Mouse (Mus musculus) myocyte (in vitro differentiated cells): ENCODE measurements around the gene Farsb. TPM values are rescaled to one million over a fixed set of nuclear protein-coding genes. Genes with fewer than 3 reads are reported as not detected.
A peak's percentile ranks its signal among the peaks of the same experiment; 100 is the strongest.

Experiments used
- H3K27me3 ChIP-seq: one replicate; pipeline ENCODE4 v1.6.1; 2011; ENCODE audit not compliant: control insufficient read depth, insufficient read depth, insufficient read length
- H3K36me3 ChIP-seq: one replicate; pipeline ENCODE4 v1.6.1; 2011; ENCODE audit not compliant: control insufficient read depth, insufficient read depth
- H3K4me2 ChIP-seq: one replicate; pipeline ENCODE4 v1.6.1; 2011; ENCODE audit warnings: low read depth, control low read depth
- H3K4me3 ChIP-seq: one replicate; pipeline ENCODE4 v1.5.1; 2011; ENCODE audit warnings: mild to moderate bottlenecking, control low read depth, moderate library complexity
- H3K79me2 ChIP-seq: one replicate; pipeline ENCODE4 v1.6.1; 2011; ENCODE audit not compliant: control insufficient read depth, insufficient read depth
- H3ac ChIP-seq: one replicate; pipeline ENCODE4 v1.6.1; 2011; ENCODE audit not compliant: control insufficient read depth, insufficient read length
- CEBPB ChIP-seq: IDR thresholded peaks from 2 replicates; pipeline ENCODE4 v1.6.1; 2011; ENCODE audit warnings: mild to moderate bottlenecking, moderate library complexity; ENCODE audit not compliant: poor library complexity, insufficient read depth, severe bottlenecking
- E2F4 ChIP-seq: IDR thresholded peaks from one replicate; pipeline ENCODE4 v1.6.1; 2011; ENCODE audit warnings: mild to moderate bottlenecking, control low read depth, moderate library complexity; ENCODE audit not compliant: insufficient read depth
- MAX ChIP-seq: IDR thresholded peaks from one replicate; pipeline ENCODE4 v1.6.1; 2011; ENCODE audit warnings: low read depth, mild to moderate bottlenecking, control low read depth
- MYOD1 ChIP-seq, 3 experiments: IDR thresholded peaks; one replicate each; pipeline ENCODE4 v1.6.1; 2011; ENCODE audit warnings: control low read depth in 2 of 3, low read depth in 2 of 3, mild to moderate bottlenecking in 2 of 3, moderate library complexity in 1 of 3; ENCODE audit not compliant: insufficient read length in 2 of 3, control insufficient read depth in 1 of 3
- MYOG ChIP-seq, 3 experiments: IDR thresholded peaks; one replicate each; pipeline ENCODE4 v1.6.1; 2011; ENCODE audit warnings: control low read depth in 2 of 3, low read depth in 2 of 3, mild to moderate bottlenecking in 2 of 3; ENCODE audit not compliant: insufficient read length in 2 of 3, control insufficient read depth in 1 of 3, insufficient read depth in 1 of 3
- POLR2A ChIP-seq: IDR thresholded peaks from one replicate; pipeline ENCODE4 v1.6.1; 2011; ENCODE audit warnings: low read depth, mild to moderate bottlenecking, control low read depth, moderate library complexity; ENCODE audit not compliant: insufficient read length
- POLR2AphosphoS2 ChIP-seq: IDR thresholded peaks from one replicate; pipeline ENCODE4 v1.6.1; 2011; ENCODE audit warnings: low read depth, control low read depth; ENCODE audit not compliant: insufficient read length
- REST ChIP-seq: IDR thresholded peaks from one replicate; pipeline ENCODE4 v1.6.1; 2011; ENCODE audit warnings: mild to moderate bottlenecking, control low read depth, moderate library complexity; ENCODE audit not compliant: insufficient read depth, insufficient read length
- SRF ChIP-seq: IDR thresholded peaks from one replicate; pipeline ENCODE4 v1.6.1; 2011; ENCODE audit warnings: low read depth; ENCODE audit not compliant: control insufficient read depth, insufficient read length
- TCF12 ChIP-seq: IDR thresholded peaks from one replicate; pipeline ENCODE4 v1.6.1; 2011; ENCODE audit warnings: mild to moderate bottlenecking, control low read depth; ENCODE audit not compliant: poor library complexity, insufficient read depth, severe bottlenecking
- TCF3 ChIP-seq: IDR thresholded peaks from one replicate; pipeline ENCODE4 v1.6.1; 2011; ENCODE audit warnings: low read depth, control low read depth; ENCODE audit not compliant: insufficient read length
- USF1 ChIP-seq: IDR thresholded peaks from one replicate; pipeline ENCODE4 v1.6.1; 2011; ENCODE audit warnings: low read depth, mild to moderate bottlenecking, control low read depth, moderate library complexity
- polyA plus RNA-seq: library from polyadenylated mRNA; unstranded; fragments of >200 nt; fragmentation: generic; extraction: Trizol; gene quantifications from one replicate; pipeline ENCODE4 v1.2.1, GENCODE M21; 2012; ENCODE audit warnings: missing spikeins

Farsb gene
- polyA plus RNA-seq, 1 experiment: 77.5 TPM

DNA sequence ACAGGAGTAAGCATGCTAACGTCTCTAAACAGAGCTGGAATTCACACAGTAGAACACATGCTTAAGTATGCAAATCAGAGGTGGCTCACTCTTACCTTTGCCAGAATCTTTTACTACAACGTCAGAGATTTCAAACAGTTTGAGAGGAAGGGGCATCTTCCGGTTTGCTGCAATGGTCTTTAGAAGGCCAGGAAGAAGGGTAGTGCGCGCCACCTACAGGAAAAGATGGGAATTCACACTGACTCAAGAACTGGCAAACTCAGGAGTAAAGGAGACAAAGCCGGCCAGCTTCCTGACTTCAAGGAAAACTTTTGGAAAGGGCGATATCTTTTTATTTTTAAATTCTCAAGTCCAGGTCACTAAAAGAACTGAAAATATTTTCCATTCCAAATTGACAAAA is 34.0 kb downstream of the Farsb start:
- Histone ChIP-seq H3K4me3 (no peak overlapping the region), H3K36me3 (peaks cover 68% of the 10 kb centered on the region), H3K79me2 (no peaks in the 10 kb centered on the region), H3K4me2 (no peak overlapping the region), H3K27me3 (no peaks in the 10 kb centered on the region), H3ac (no peak overlapping the region)
- TF ChIP-seq MYOD1 (IDR thresholded peaks at IDR 0.05; ENCODE audit: control insufficient read depth in 1 of 3, insufficient read length in 2 of 3, low read depth in 2 of 3) (no peak), CEBPB (no peak)

- peaks cover 76% of the 10 kb centered on the region for H3K36me3 ChIP-seq
These were observed 34.8 kb downstream of the Farsb start for GRCm38 (mm10) chr1:78453886-78454285.

DNA sequence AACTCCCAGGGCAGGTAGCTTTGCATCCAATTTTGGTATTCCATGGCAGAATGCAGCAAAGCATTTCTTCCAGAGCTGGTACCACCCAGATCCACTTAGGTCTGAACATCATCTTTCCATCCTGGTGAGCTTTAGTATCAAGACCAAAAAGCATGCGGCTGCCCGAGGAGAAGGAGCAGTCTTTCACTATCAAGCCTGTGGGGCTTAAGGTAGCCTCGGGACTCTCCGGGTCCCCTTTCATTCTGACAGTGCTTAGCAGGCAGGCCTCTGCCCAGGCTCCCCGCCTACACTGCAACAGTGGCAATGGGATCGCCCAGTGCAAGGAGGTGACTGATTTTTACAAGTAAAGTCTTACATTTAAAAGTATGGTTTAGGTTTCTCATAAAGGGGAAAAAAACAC is 36.2 kb downstream of the Farsb start:
- TF ChIP-seq MYOG (IDR thresholded peaks at IDR 0.05; ENCODE audit: control insufficient read depth in 1 of 3, insufficient read depth in 1 of 3, insufficient read length in 2 of 3, low read depth in 2 of 3) (no peak), REST (no peak), POLR2AphosphoS2 (no peak), USF1 (no peak), CEBPB (no peak), MYOD1 (IDR thresholded peaks at IDR 0.05; ENCODE audit: control insufficient read depth in 1 of 3, insufficient read length in 2 of 3, low read depth in 2 of 3) (no peak), TCF12 (no peak), E2F4 (no peak), SRF (no peak), MAX (no peak), POLR2A (no peak), TCF3 (no peak)
- no peak overlapping the region for H3ac ChIP-seq
- no peaks in the 10 kb centered on the region for H3K79me2 ChIP-seq
- H3K4me3 ChIP-seq: no peak overlapping the region
- no peak overlapping the region for H3K4me2 ChIP-seq
- no peaks in the 10 kb centered on the region for H3K27me3 ChIP-seq
- peaks cover 68% of the 10 kb centered on the region for H3K36me3 ChIP-seq

More at GRCm38 (mm10) chr1:78453886-78454285, 34.8 kb downstream of the Farsb start:
- no peaks in the 10 kb centered on the region for H3K27me3 ChIP-seq
- no peak overlapping the region for H3K4me2 ChIP-seq
- TF ChIP-seq E2F4: no peak
- no peak for TF ChIP-seq CEBPB
- no peak for TF ChIP-seq USF1
- H3ac ChIP-seq: no peak overlapping the region
- no peak overlapping the region for H3K4me3 ChIP-seq
- H3K79me2 ChIP-seq: no peaks in the 10 kb centered on the region

DNA sequence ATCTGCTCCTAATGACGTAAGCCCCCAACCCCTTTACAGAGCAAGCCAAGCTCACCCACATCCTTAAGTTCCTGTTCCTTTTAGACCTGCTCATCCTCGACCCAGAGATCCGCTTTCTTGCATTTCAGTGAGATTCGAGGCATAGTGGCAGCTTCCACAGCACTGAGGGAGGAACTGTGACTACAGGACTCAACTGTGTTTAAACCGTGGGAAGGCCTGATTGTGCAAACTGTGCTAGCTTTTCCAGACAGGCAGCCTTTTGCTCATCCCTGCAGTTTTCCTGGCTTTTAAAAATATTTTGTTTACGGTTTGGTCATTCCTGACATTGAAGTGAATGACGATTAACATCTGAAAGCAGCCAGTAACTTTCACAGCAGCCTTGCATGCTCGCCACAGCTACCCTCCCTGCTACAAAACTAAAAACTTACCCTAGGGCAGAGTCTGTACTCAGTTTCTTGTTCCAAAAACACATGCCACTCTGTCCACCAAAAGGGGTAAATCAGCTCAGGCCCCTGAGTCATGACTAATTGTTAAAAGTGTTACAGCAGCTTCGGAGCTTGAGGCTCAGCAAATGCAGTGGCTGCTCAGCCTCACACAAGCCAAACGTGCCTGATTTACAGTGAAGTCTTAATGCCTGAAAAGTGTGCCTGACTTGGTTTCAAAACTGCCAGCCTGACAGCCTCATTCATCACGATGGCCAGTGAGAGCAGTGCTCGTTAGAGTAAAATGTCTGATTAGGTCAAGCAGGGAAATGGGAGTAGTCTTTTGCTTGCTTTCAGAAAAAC is 37.4 kb downstream of the Farsb start:
- no peak overlapping the region for H3K4me3 ChIP-seq
- peaks cover 61% of the 10 kb centered on the region for H3K36me3 ChIP-seq
- no peak overlapping the region for H3ac ChIP-seq
- TF ChIP-seq MAX: no peak
- no peak for TF ChIP-seq SRF
- TF ChIP-seq E2F4: no peak
- TF ChIP-seq POLR2AphosphoS2: no peak
- TF ChIP-seq TCF3: no peak
- no peak for TF ChIP-seq MYOD1 (IDR thresholded peaks at IDR 0.05; ENCODE audit: control insufficient read depth in 1 of 3, insufficient read length in 2 of 3, low read depth in 2 of 3)
- no peak for TF ChIP-seq REST
- no peak for TF ChIP-seq CEBPB
- TF ChIP-seq TCF12: no peak
- no peak for TF ChIP-seq USF1
- no peak for TF ChIP-seq POLR2A
- TF ChIP-seq MYOG (IDR thresholded peaks at IDR 0.05; ENCODE audit: control insufficient read depth in 1 of 3, insufficient read depth in 1 of 3, insufficient read length in 2 of 3, low read depth in 2 of 3): no peak
- H3K79me2 ChIP-seq: no peaks in the 10 kb centered on the region
- H3K4me2 ChIP-seq: no peak overlapping the region
- H3K27me3 ChIP-seq: no peaks in the 10 kb centered on the region

GRCm38 (mm10) chr1:78448091-78448490 is 40.6 kb downstream of the Farsb start:
- H3K4me3 ChIP-seq: no peak overlapping the region
- peak overlapping the region; percentile 42 for H3K4me2 ChIP-seq
- H3K79me2 ChIP-seq: no peaks in the 10 kb centered on the region
- H3K36me3 ChIP-seq: peaks cover 56% of the 10 kb centered on the region
- H3ac ChIP-seq: no peak overlapping the region
- no peaks in the 10 kb centered on the region for H3K27me3 ChIP-seq
- TF ChIP-seq SRF (no peak), POLR2A (no peak), MYOG (IDR thresholded peaks at IDR 0.05; ENCODE audit: control insufficient read depth in 1 of 3, insufficient read depth in 1 of 3, insufficient read length in 2 of 3, low read depth in 2 of 3) (no peak), CEBPB (no peak), MYOD1 (IDR thresholded peaks at IDR 0.05; ENCODE audit: control insufficient read depth in 1 of 3, insufficient read length in 2 of 3, low read depth in 2 of 3) (no peak), USF1 (peak; percentile 79)
